Mouse (Mus musculus) embryonic facial prominence, embryonic 11.5 days (tissue): ENCODE results near the gene Hes3. TPM values are rescaled to one million over a fixed set of nuclear protein-coding genes. Genes with fewer than 3 reads are reported as not detected.

Experiments
- ATAC-seq: fragments of 200-750 bp; cut with Nextera tagmentation; replicated peaks from 2 replicates; pipeline ENCODE4 v1.8.0; 2017; ENCODE audit warnings: low read depth; ENCODE audit not compliant: insufficient number of reproducible peaks, low FRiP score, low TSS enrichment
- DNase-seq: peaks from one replicate; pipeline ENCODE4 v3.0.0-alpha.2; 2015; ENCODE audit warnings: low spot score
- H3K27ac ChIP-seq: fragments of 300-500 bp; sonication (generic); replicated peaks from 2 replicates; pipeline ENCODE4 v1.5.1; 2014; ENCODE audit warnings: mild to moderate bottlenecking, low read depth, low read length, control low read depth
- H3K27me3 ChIP-seq: fragments of 300-500 bp; sonication (generic); 2 replicates; pipeline ENCODE4 v1.6.1; 2014; ENCODE audit warnings: mild to moderate bottlenecking, low read length, moderate library complexity, mixed read lengths; ENCODE audit not compliant: control insufficient read depth, insufficient read depth
- H3K36me3 ChIP-seq: fragments of 300-500 bp; sonication (generic); replicated peaks from 2 replicates; pipeline ENCODE4 v1.6.1; 2014; ENCODE audit warnings: low read depth, mild to moderate bottlenecking, low read length, moderate library complexity, mixed read lengths; ENCODE audit not compliant: control insufficient read depth, insufficient read depth
- H3K4me1 ChIP-seq: fragments of 300-500 bp; sonication (generic); 2 replicates; pipeline ENCODE4 v1.6.1; 2014; ENCODE audit warnings: low read length, mixed read lengths; ENCODE audit not compliant: control insufficient read depth, insufficient read depth
- H3K4me2 ChIP-seq: fragments of 300-500 bp; sonication (generic); 2 replicates; pipeline ENCODE4 v1.6.1; 2014; ENCODE audit warnings: low read depth, mild to moderate bottlenecking, control low read depth, low read length, moderate library complexity
- H3K4me3 ChIP-seq: fragments of 300-500 bp; sonication (generic); 2 replicates; pipeline ENCODE4 v1.5.1; 2014; ENCODE audit warnings: low read depth, low read length, control low read depth
- H3K9ac ChIP-seq: fragments of 300-500 bp; sonication (generic); replicated peaks from 2 replicates; pipeline ENCODE4 v1.6.1; 2014; ENCODE audit warnings: mild to moderate bottlenecking, control low read depth, low read length
- H3K9me3 ChIP-seq: fragments of 300-500 bp; sonication (generic); replicated peaks from 2 replicates; pipeline ENCODE4 v1.6.1; 2016; ENCODE audit warnings: mild to moderate bottlenecking, low read length, inconsistent platforms, mixed read lengths; ENCODE audit not compliant: control insufficient read depth
- WGBS: fragments of 180-500 bp; shearing (Covaris S2); extraction: QIAGEN DNeasy Blood & Tissue Kit; methylation state at CpG from one replicate; pipeline ENCODE4 v1.1.7; 2014; 5-methylcytosine and 5-hydroxymethylcytosine counted together
- polyA plus RNA-seq: library from polyadenylated mRNA; unstranded; fragments of >200 nt; fragmentation: Nextera tagmentation; extraction: Ambion mirVana; gene quantifications from 2 replicates; pipeline ENCODE4 v1.2.1, GENCODE M21; 2014

Hes3 gene
- polyA plus RNA-seq, 1 experiment from 2014 or later = 0.65 TPM

DNA sequence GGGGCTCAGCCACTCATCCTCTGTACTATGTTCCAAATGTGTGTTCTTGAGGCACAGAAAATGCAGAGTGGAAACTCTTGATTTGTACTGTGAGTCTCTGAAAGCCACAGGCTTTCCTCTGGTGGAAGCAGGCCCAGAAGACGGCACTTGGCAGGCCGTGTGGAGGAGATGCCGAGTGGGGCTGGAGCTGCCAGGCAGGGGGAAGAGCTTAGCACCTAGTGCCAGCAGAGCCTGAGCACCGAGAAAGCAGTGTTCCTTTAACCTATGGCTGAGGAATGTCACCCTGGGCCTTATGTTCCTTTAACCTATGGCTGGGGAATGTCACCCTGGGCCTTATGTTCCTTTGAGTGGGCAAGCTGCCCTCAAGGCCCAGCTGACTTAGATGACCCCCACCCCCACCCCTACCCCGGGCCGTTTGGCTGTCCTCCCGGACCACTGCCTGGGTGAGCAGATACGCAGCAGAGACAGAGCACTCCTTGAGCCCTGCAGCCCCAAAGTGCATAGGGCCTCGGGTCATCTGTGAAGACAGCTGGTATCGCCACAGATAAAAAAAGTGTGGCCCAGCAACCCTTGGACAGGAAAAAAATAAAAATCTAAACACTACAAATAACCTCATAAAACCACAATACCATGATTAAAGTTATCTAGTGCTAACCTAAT lies 25.1 kb downstream of the Hes3 start:
- H3K9ac ChIP-seq = no peak overlapping the region
- H3K4me2 ChIP-seq = no peak overlapping the region
- H3K27me3 ChIP-seq = no peaks in the 10 kb centered on the region
- H3K4me3 ChIP-seq = no peak overlapping the region
- peaks cover 4% of the 10 kb centered on the region for H3K4me1 ChIP-seq
- no peaks in the 10 kb centered on the region for H3K36me3 ChIP-seq
- no peak overlapping the region for H3K27ac ChIP-seq
- DNase-seq (no peak), ATAC-seq (no peak)
- H3K9me3 ChIP-seq = no peaks in the 10 kb centered on the region
- WGBS = 63% methylated on average over 10 of the region's 10 CpGs

DNA sequence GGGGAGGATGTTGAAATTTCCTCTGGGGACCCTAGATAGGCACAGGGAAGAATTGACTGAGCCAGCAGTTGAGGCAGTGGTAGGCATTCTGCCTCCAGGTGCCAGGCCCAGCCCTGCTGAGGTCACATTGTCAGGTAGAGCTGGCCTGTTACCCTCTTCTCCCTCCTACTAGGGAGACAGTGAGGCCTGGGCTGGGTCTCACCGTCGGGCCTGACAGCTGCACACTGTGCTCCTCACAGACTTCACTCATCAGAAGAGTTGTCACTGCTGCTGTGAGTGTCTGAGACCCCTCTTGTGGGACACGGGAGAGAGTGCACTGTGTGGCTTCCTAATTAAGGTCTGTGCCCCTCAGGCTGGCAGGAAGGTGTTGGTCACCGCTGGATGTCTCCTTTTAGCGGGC lies 25.7 kb downstream of the Hes3 start:
- DNase-seq (no peak), ATAC-seq (no peak)
- H3K4me1 ChIP-seq = peaks cover 4% of the 10 kb centered on the region
- WGBS = 57% methylated on average over 5 of the region's 5 CpGs
- no peaks in the 10 kb centered on the region for H3K27me3 ChIP-seq
- no peak overlapping the region for H3K27ac ChIP-seq
- H3K9ac ChIP-seq = no peak overlapping the region
- no peaks in the 10 kb centered on the region for H3K36me3 ChIP-seq
- no peaks in the 10 kb centered on the region for H3K9me3 ChIP-seq
- H3K4me3 ChIP-seq = no peak overlapping the region
- no peak overlapping the region for H3K4me2 ChIP-seq

DNA sequence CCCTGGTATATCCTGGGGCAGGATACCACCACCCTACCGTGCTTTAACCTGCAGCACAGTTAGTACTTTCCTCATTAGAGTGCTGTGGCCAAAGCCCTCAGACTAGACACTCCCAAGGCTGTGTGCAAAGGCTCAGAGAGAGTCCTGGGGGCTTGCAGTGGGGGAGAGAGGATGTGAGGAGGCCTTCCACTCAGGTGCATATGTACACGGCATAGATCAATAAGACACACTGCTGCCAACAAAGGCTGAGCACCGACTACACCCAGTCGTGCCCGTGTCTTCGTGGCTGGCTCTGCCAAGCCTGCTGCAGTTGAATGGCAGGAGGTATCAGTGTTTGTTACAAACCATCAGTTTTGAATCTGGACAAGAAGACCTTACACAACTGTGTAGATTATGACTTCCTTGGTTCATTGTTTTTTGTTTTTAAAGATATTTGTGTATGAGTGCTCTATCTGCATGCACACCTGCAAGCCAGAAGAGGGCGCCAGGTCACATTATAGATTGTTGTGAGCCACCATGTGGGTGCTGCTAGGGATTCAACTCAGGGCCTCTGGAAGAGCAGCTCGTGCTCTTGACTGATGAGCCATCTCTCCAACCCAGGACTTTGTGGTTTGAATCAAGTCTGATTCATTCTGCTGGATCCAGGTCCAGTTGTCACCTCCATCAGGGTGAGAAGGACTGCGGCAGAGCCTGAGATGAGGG lies 26.4 kb downstream of the Hes3 start:
- Histone ChIP-seq H3K9me3 (no peaks in the 10 kb centered on the region), H3K36me3 (no peaks in the 10 kb centered on the region), H3K4me2 (no peak overlapping the region), H3K4me3 (no peak overlapping the region), H3K27ac (no peak overlapping the region), H3K9ac (no peak overlapping the region), H3K27me3 (no peaks in the 10 kb centered on the region), H3K4me1 (peaks cover 4% of the 10 kb centered on the region)
- ATAC-seq (no peak), DNase-seq (no peak)
- 88% methylated on average over 9 of the region's 9 CpGs for WGBS

DNA sequence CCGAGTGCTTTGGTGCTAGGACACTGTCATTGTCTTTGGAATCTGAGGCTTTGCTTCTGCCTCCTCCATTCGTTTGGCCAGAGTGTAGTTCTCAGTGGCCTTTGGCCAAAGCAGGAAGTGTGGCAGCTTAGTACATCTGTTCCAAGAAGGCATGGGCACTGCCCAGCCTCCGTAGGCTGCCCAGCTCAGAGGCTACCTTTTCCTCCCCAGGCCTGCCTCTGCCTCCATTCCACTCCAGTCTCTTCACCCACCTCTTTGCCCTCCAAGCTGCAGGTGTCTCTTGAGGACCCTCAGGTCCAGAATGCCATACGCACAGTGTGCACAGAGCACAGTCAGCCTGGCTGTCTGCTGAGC lies 27.3 kb downstream of the Hes3 start:
- Histone ChIP-seq H3K4me3 (no peak overlapping the region), H3K27me3 (no peaks in the 10 kb centered on the region), H3K4me2 (no peak overlapping the region), H3K27ac (no peak overlapping the region), H3K9me3 (no peaks in the 10 kb centered on the region), H3K36me3 (no peaks in the 10 kb centered on the region), H3K9ac (no peak overlapping the region), H3K4me1 (peaks cover 4% of the 10 kb centered on the region)
- ATAC-seq (no peak), DNase-seq (no peak)
- 45% methylated on average over 4 of the region's 4 CpGs for WGBS

DNA sequence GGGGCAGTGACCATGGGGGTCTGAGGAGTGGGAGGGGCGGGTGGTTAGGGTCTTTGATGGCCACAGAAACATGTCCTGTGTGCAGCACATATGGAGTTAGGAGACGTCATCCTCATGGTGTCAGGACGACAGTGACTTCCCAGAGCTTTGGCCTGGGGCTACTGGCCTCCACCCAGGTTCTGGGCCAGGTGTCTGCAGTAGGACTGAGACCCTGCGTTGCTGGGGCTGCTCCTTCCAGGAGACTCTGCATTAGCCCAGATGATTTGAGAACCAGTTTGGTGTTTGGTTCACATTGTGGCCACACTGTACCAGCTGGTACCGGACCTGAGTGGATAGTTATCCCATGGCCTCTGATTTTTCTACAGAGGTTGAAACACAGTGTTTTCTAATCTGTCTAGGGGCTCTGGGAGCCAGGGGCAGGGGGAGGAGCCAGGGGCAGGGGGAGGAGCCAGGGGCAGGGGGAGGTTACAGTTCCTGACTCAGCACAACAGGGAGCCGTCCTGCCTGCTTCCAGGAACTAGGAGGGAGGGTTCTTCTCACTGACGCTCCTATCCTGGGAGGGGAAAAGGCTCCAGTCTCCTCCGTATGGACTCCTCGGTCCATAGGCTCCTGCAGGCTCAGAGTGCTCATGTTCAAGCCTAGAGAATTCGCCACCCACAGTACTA lies 27.8 kb downstream of the Hes3 start:
- H3K9me3 ChIP-seq = no peaks in the 10 kb centered on the region
- H3K9ac ChIP-seq = no peak overlapping the region; the same call in 1 of the 2 replicates
- peaks cover 4% of the 10 kb centered on the region for H3K4me1 ChIP-seq
- no peak overlapping the region for H3K4me3 ChIP-seq
- WGBS = 24% methylated on average over 10 of the region's 10 CpGs
- ATAC-seq (peak; percentile 42; the same call in 1 of the 2 replicates), DNase-seq (peak; percentile 41)
- no peaks in the 10 kb centered on the region for H3K36me3 ChIP-seq
- H3K4me2 ChIP-seq = no peak overlapping the region
- no peak overlapping the region for H3K27ac ChIP-seq
- H3K27me3 ChIP-seq = no peaks in the 10 kb centered on the region

DNA sequence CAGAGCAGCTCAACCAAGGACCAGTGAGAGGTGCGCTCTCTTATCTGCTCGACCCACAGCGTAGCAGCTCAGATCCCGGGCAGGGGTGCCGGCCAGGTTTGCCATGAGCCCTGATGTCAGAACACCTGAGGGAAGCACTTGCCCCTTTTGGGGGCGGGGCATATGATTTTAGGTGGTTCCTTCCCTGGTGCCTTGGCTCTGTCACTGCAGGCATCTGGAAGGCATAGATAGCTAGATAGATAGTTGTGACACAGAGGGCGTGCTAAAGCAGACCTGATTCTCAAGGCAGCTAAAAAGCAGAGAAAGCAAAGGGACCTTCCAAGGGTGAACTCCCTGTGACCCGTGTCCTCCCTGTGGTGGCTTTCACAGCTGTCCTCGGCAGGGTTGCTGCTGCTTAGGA lies 28.4 kb downstream of the Hes3 start:
- ATAC-seq (no peak), DNase-seq (no peak)
- 59% methylated on average over 9 of the region's 9 CpGs for WGBS
- peaks cover 4% of the 10 kb centered on the region for H3K4me1 ChIP-seq
- no peak overlapping the region; the same call in 1 of the 2 replicates for H3K9ac ChIP-seq
- H3K27ac ChIP-seq = no peak overlapping the region
- no peaks in the 10 kb centered on the region for H3K27me3 ChIP-seq
- no peak overlapping the region for H3K4me3 ChIP-seq
- no peaks in the 10 kb centered on the region for H3K36me3 ChIP-seq
- no peak overlapping the region for H3K4me2 ChIP-seq
- no peaks in the 10 kb centered on the region for H3K9me3 ChIP-seq

DNA sequence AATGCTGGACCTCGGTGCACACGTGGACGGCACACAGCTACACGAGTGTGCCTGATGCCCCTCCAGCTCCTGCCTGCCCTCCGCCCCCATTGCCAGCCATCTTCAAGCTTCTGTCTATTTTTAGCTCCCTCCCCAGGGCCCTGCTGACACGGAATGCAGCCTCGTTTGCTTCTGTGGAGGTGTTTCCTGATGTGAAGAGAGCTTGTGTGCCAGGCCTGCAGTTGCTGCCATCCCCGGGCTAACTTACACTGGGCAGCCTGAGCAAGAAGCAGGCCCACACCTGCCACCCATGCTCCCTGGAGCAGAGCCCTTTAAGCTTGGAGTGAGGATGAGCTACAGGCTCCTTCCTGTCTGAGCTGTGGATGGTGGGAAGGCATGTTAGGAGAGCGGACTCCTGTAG lies 29.3 kb downstream of the Hes3 start:
- H3K4me2 ChIP-seq = no peak overlapping the region
- H3K9me3 ChIP-seq = no peaks in the 10 kb centered on the region
- H3K27me3 ChIP-seq = no peaks in the 10 kb centered on the region
- WGBS = 63% methylated on average over 9 of the region's 9 CpGs
- no peak for ATAC-seq
- H3K4me3 ChIP-seq = no peak overlapping the region
- peaks cover 4% of the 10 kb centered on the region for H3K4me1 ChIP-seq
- no peak overlapping the region for H3K27ac ChIP-seq
- no peak for DNase-seq
- H3K9ac ChIP-seq = no peak overlapping the region
- no peaks in the 10 kb centered on the region for H3K36me3 ChIP-seq

DNA sequence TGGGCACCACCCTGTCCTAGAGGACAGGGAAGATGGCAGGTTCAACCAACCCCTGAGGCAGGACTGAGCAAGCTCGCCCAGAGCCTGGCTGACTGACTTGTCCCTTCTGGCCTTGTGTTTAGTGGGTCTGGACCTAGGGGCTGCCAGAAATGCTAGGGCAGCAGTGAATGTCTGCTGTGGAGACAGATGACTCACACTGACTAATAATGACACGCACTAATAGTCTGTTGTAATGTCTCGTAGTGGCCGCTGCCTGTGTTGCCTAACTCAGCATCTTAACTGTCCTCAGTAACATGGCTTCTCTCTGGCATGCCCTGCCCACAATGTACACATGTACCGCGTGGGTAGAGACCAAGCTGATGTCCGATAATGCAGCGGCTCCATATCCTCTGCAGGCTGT lies 31.0 kb downstream of the Hes3 start:
- WGBS = 94% methylated on average over 8 of the region's 8 CpGs
- no peak for ATAC-seq
- no peak overlapping the region for H3K4me2 ChIP-seq

More for the DNA sequence above, 31.0 kb downstream of the Hes3 start:
- no peak for DNase-seq
- H3K27ac ChIP-seq = no peak overlapping the region
- H3K9ac ChIP-seq = no peak overlapping the region
- no peaks in the 10 kb centered on the region for H3K9me3 ChIP-seq
- no peaks in the 10 kb centered on the region for H3K27me3 ChIP-seq
- H3K4me3 ChIP-seq = no peak overlapping the region
- H3K4me1 ChIP-seq = peaks cover 4% of the 10 kb centered on the region
- no peaks in the 10 kb centered on the region for H3K36me3 ChIP-seq
